Mouse (Mus musculus) limb, embryonic 14.5 days (tissue): ENCODE results near the gene Mkln1. TPM values are rescaled to one million over a fixed set of nuclear protein-coding genes. Genes with fewer than 3 reads are reported as not detected.

Experiments used
- ATAC-seq: fragments of 200-750 bp; cut with Nextera tagmentation; 2 replicates; pipeline ENCODE4 v1.8.0; 2017; ENCODE audit warnings: low read depth, moderate number of reproducible peaks, moderate TSS enrichment; ENCODE audit not compliant: low FRiP score
- DNase-seq: peaks from one replicate; pipeline ENCODE4 v3.0.0-alpha.2; 2015; ENCODE audit warnings: low spot score
- H3K27ac ChIP-seq: fragments of 300-500 bp; sonication (generic); replicated peaks from 2 replicates; pipeline ENCODE4 v1.5.1; 2014; ENCODE audit warnings: low read depth, mild to moderate bottlenecking, low read length, moderate library complexity, mixed read lengths
- H3K27me3 ChIP-seq: fragments of 300-500 bp; sonication (generic); 2 replicates; pipeline ENCODE4 v1.6.1; 2014; ENCODE audit warnings: low read length, mixed read lengths; ENCODE audit not compliant: control insufficient read depth, insufficient read depth
- H3K36me3 ChIP-seq: fragments of 300-500 bp; sonication (generic); 2 replicates; pipeline ENCODE4 v1.6.1; 2014; ENCODE audit warnings: mild to moderate bottlenecking, low read length, moderate library complexity, mixed read lengths; ENCODE audit not compliant: control insufficient read depth, insufficient read depth
- H3K4me1 ChIP-seq: fragments of 300-500 bp; sonication (generic); 2 replicates; pipeline ENCODE4 v1.6.1; 2014; ENCODE audit warnings: antibody characterized with exemption, low read length, mixed read lengths; ENCODE audit not compliant: control insufficient read depth, insufficient read depth
- H3K4me2 ChIP-seq: fragments of 300-500 bp; sonication (generic); replicated peaks from 2 replicates; pipeline ENCODE4 v1.6.1; 2014; ENCODE audit warnings: low read depth, mild to moderate bottlenecking, low read length, moderate library complexity; ENCODE audit not compliant: severe bottlenecking
- H3K4me3 ChIP-seq: fragments of 300-500 bp; sonication (generic); replicated peaks from 2 replicates; pipeline ENCODE4 v1.5.1; 2014; ENCODE audit warnings: low read length
- H3K9ac ChIP-seq: fragments of 300-500 bp; sonication (generic); 2 replicates; pipeline ENCODE4 v1.6.1; 2014; ENCODE audit warnings: mild to moderate bottlenecking, low read depth, low read length, moderate library complexity; ENCODE audit not compliant: severe bottlenecking
- H3K9me3 ChIP-seq: fragments of 300-500 bp; sonication (generic); 2 replicates; pipeline ENCODE4 v1.6.1; 2016; ENCODE audit warnings: low read length; ENCODE audit not compliant: control insufficient read depth
- POLR2A ChIP-seq: fragments of 200-500 bp; IDR thresholded peaks from 2 replicates; pipeline ENCODE4 v1.8.0; 2012; ENCODE audit warnings: inconsistent platforms, mild to moderate bottlenecking, moderate library complexity, borderline replicate concordance; ENCODE audit not compliant: insufficient read depth, insufficient read length; ENCODE audit errors: extremely low read depth
- WGBS: fragments of 180-500 bp; shearing (Covaris S2); extraction: QIAGEN DNeasy Blood & Tissue Kit; methylation state at CpG from one replicate; pipeline ENCODE4 v1.1.7; 2014; 5-methylcytosine and 5-hydroxymethylcytosine counted together
- polyA plus RNA-seq, 2 experiments: library from polyadenylated mRNA; depleted of rRNA in 1 of 2; stranded (reverse) in 1 of 2; unstranded in 1 of 2; fragments of >200 nt; fragmentation: Nextera tagmentation in 1 of 2; extraction: Ambion mirVana in 1 of 2; gene quantifications; 2 replicates each; pipeline versions ENCODE4 v1.2.1 to v1.2.3; 2012 to 2014

Mkln1 gene
- polyA plus RNA-seq, 2 experiments, result 63.2 to 155 TPM

DNA sequence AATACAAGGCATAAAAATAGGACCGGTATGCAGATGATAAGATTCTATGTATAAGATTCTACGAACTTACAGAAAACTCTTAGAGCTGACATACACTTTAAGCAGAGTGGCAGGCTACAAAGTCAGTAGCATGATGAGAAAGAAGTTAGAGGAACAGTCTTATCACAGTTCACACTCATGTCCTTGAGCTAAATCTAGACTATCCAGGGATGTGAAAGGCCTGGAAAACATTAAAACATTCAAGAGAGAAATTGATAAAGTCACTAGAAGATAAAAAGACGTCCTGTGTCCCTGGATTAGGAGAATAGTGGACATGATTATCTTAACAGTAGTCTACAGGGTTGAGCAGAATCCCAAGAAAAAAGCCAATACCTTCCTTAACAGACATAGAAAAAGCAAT is 26.9 kb downstream of the Mkln1 start:
- no peak for ATAC-seq

DNA sequence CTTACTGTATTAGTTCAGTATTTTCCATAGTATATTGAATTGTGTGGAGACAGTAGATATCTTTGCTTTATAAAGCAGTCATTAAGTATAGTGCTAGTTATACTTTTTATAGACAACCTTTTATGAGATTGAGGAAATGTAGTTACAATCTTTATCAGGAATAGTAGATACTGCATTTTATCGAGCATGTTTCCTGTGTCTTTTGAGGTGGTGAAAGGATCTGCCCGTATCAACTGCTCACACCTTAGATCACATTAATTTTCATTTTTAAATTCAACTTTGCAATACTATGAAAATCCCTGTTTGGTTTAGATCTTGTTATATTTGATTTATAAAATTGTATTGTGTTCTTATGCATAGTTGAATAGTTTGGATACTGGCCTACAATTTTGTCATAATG is 38.7 kb downstream of the Mkln1 start:
- Histone ChIP-seq H3K27ac (no peak overlapping the region), H3K4me1 (no peaks in the 10 kb centered on the region), H3K36me3 (peaks cover 27% of the 10 kb centered on the region), H3K27me3 (no peaks in the 10 kb centered on the region), H3K4me2 (no peak overlapping the region), H3K9ac (no peak overlapping the region), H3K9me3 (no peaks in the 10 kb centered on the region), H3K4me3 (no peak overlapping the region)
- DNase-seq (no peak), ATAC-seq (no peak)
- 83% methylated on average over 2 of the region's 2 CpGs for WGBS
- no peak for TF ChIP-seq POLR2A

More for the DNA sequence above, 26.9 kb downstream of the Mkln1 start:
- Histone ChIP-seq H3K27me3 (no peaks in the 10 kb centered on the region), H3K4me1 (no peaks in the 10 kb centered on the region), H3K36me3 (peaks cover 22% of the 10 kb centered on the region), H3K4me2 (no peak overlapping the region), H3K9ac (no peak overlapping the region), H3K9me3 (no peaks in the 10 kb centered on the region), H3K4me3 (no peak overlapping the region), H3K27ac (no peak overlapping the region)
- TF ChIP-seq POLR2A, result no peak
- no peak for DNase-seq
- WGBS, result 93% methylated on average over 3 of the region's 3 CpGs

DNA sequence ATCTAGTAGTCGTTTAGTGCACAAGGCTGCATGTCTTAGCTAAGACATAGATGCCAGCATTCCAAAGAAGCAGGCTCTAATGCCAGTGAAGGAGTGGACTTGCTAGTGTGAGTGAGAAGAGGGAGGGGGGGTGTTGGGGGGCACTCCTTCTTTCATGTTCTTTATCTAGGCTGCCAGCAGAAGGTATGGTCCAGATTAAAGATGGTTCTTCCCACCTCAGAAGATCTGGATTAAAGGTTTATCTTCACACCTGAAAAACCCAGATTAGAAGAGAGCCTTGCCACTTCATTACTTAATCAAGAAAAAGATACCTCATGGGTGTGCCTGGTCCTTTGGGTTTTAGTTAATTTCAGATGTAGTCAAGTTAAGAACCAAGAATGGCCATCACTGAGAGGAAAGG is 46.7 kb downstream of the Mkln1 start:
- 88% methylated on average over 1 of the region's 1 CpGs for WGBS
- H3K4me2 ChIP-seq, result no peak overlapping the region
- no peak for DNase-seq

DNA sequence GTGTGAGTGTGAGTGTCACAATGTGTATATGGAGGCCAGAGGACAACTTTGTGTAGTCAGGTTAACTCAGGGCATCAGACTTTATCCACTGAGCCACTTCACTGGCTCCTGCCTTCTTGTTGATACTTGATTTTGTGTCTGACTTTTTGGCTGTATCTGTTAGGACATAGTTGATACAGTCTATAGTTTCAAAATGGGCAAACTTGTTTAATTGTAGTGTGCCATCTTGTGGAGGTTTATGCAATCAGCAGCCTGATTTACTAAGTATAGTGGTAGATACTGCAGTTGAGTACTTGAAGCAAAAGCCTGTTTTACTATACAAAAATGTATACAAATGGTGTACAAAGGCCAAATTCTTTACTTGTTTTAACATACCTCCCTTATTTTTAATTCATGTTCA is 55.2 kb downstream of the Mkln1 start:
- peak; percentile 61 for DNase-seq
- no peaks in the 10 kb centered on the region for H3K4me1 ChIP-seq
- no peak overlapping the region for H3K27ac ChIP-seq
- no peaks in the 10 kb centered on the region for H3K27me3 ChIP-seq
- no peak overlapping the region for H3K4me2 ChIP-seq
- H3K9me3 ChIP-seq, result no peaks in the 10 kb centered on the region
- peaks cover 30% of the 10 kb centered on the region for H3K36me3 ChIP-seq
- no peak overlapping the region for H3K9ac ChIP-seq
- no peak for TF ChIP-seq POLR2A
- no peak for ATAC-seq
- no peak overlapping the region for H3K4me3 ChIP-seq

More for the DNA sequence above, 46.7 kb downstream of the Mkln1 start:
- no peak overlapping the region for H3K4me3 ChIP-seq
- H3K36me3 ChIP-seq, result peaks cover 31% of the 10 kb centered on the region
- TF ChIP-seq POLR2A, result no peak
- no peak overlapping the region for H3K9ac ChIP-seq
- H3K27me3 ChIP-seq, result no peaks in the 10 kb centered on the region
- H3K27ac ChIP-seq, result no peak overlapping the region
- no peaks in the 10 kb centered on the region for H3K4me1 ChIP-seq
- no peak for ATAC-seq
- H3K9me3 ChIP-seq, result no peaks in the 10 kb centered on the region

DNA sequence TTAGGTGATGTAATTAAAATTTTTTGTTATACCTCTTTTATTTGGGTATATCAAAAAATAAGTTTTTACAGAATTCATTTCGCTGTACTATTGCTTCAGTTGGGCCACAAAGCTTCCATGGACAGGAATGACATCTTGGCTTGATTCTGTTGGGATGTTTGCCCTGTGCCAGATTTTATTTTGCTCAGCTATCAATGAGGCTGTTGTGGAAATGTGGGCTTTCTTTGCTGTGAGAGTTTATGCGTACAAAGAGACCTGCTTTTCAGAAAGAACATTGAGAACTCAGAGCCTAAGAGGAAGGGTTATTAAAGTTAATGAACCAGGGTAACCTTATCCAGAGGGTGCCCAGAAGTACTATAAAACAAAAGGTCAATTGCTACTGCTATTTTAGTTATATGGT is 56.8 kb downstream of the Mkln1 start:
- TF ChIP-seq POLR2A, result no peak
- no peaks in the 10 kb centered on the region for H3K4me1 ChIP-seq
- WGBS, result 59% methylated on average over 2 of the region's 2 CpGs
- no peak overlapping the region for H3K27ac ChIP-seq
- H3K27me3 ChIP-seq, result no peaks in the 10 kb centered on the region
- DNase-seq (no peak), ATAC-seq (no peak)
- H3K9ac ChIP-seq, result no peak overlapping the region
- H3K4me3 ChIP-seq, result no peak overlapping the region
- no peak overlapping the region for H3K4me2 ChIP-seq
- H3K9me3 ChIP-seq, result no peaks in the 10 kb centered on the region
- H3K36me3 ChIP-seq, result peaks cover 32% of the 10 kb centered on the region

DNA sequence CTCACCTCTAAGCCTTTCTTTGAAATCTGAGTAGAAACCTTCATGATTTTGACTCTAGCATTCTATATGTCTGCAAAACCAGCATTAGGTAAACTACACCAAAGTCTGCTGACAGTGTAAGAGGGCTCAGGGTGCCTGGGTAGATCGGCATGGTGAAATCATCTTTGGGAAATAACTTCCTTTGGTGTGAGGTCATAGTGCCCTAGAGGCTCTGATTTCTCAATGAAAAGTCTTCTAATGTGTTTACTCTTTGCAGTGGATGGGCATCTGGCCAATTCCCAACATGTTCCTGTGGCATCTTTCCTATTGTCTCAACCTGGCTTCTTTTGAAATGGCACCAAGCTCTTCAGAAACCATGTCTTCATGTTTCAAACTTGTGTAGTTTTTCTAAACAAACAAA is 58.5 kb downstream of the Mkln1 start:
- no peak for ATAC-seq
- TF ChIP-seq POLR2A, result no peak
- H3K9ac ChIP-seq, result no peak overlapping the region
- no peaks in the 10 kb centered on the region for H3K4me1 ChIP-seq
- 83% methylated on average over 1 of the region's 1 CpGs for WGBS
- no peak for DNase-seq
- H3K4me3 ChIP-seq, result no peak overlapping the region
- H3K36me3 ChIP-seq, result peaks cover 31% of the 10 kb centered on the region
- no peak overlapping the region for H3K4me2 ChIP-seq
- H3K27ac ChIP-seq, result no peak overlapping the region
- no peaks in the 10 kb centered on the region for H3K27me3 ChIP-seq
- H3K9me3 ChIP-seq, result no peaks in the 10 kb centered on the region
